Mouse (Mus musculus) adrenal gland, postnatal 10 days (tissue): ENCODE measurements around the gene Afg3l1. TPM values are rescaled to one million over a fixed set of nuclear protein-coding genes. Genes with fewer than 3 reads are reported as not detected.
"Not testable (repeated sequence)": the region's sequence is repeated elsewhere in the genome, so short reads cannot be mapped to it uniquely, and the experiment has no call there.

Experiments used
- DNase-seq: peaks from one replicate; pipeline ENCODE4 v3.0.0; 2021; ENCODE audit warnings: mixed read lengths
- long read RNA-seq, 2 experiments: library from polyadenylated mRNA; stranded (forward); transcript quantifications; one replicate each; pipeline ENCODE4 v2.0.0; 2021
- total RNA-seq, 2 experiments: library from RNA; stranded (reverse); gene quantifications; 2 replicates each; pipeline ENCODE4 v1.2.3; 2021

The Afg3l1 gene
- 10 to 100 TPM; 66.9 to 70.8 TPM for total RNA-seq
- long read RNA-seq, experiment 1, full-length matches to known transcripts, result 194 of 228 reads
- long read RNA-seq, experiment 1, partial matches to known transcripts, result 14 of 228 reads
- long read RNA-seq, experiment 1, other reads (novel, unspliced or antisense), result 20 of 228 reads
- long read RNA-seq, experiment 2, full-length matches to known transcripts, result 103 of 116 reads
- long read RNA-seq, experiment 2, partial matches to known transcripts, result 5 of 116 reads
- long read RNA-seq, experiment 2, other reads (novel, unspliced or antisense), result 8 of 116 reads

- DNase-seq, result peak; percentile 96
These were observed at the start of gene Afg3l1 for GRCm38 (mm10) chr8:123477737-123478258. Gene Afg3l1 (plus strand): TSS chr8:123477903.

GRCm38 (mm10) chr8:123428343-123428893, 49.3 kb upstream of the Afg3l1 start:
- DNase-seq, result no peak

GRCm38 (mm10) chr8:123428939-123429721, 48.6 kb upstream of the Afg3l1 start:
- no peak for DNase-seq

- not testable (repeated sequence) for DNase-seq
These were observed 48.0 kb upstream of the Afg3l1 start for GRCm38 (mm10) chr8:123429722-123430013.

- DNase-seq, result not testable (repeated sequence)
These were observed 46.8 kb upstream of the Afg3l1 start for GRCm38 (mm10) chr8:123430936-123431335.

- no peak for DNase-seq
These were observed 45.9 kb upstream of the Afg3l1 start for GRCm38 (mm10) chr8:123431616-123432365.

GRCm38 (mm10) chr8:123432381-123432780, 45.3 kb upstream of the Afg3l1 start:
- DNase-seq, result no peak

GRCm38 (mm10) chr8:123433241-123433974, 44.3 kb upstream of the Afg3l1 start:
- DNase-seq, result not testable (repeated sequence)

- DNase-seq, result no peak
These were observed 35.9 kb upstream of the Afg3l1 start for GRCm38 (mm10) chr8:123441788-123442187.

GRCm38 (mm10) chr8:123442351-123442750, 35.4 kb upstream of the Afg3l1 start:
- no peak for DNase-seq

- DNase-seq, result peak; percentile 98
These were observed 34.7 kb upstream of the Afg3l1 start for GRCm38 (mm10) chr8:123442871-123443575.

GRCm38 (mm10) chr8:123443576-123443921, 34.2 kb upstream of the Afg3l1 start:
- no peak for DNase-seq

GRCm38 (mm10) chr8:123444131-123444530, 33.6 kb upstream of the Afg3l1 start:
- no peak for DNase-seq

- no peak for DNase-seq
These were observed 31.7 kb upstream of the Afg3l1 start for GRCm38 (mm10) chr8:123445981-123446380.

- DNase-seq, result no peak
These were observed 30.9 kb upstream of the Afg3l1 start for GRCm38 (mm10) chr8:123446799-123447198.

- DNase-seq, result no peak
These were observed 26.9 kb upstream of the Afg3l1 start for GRCm38 (mm10) chr8:123450783-123451182.

- DNase-seq, result not testable (repeated sequence)
These were observed 26.0 kb upstream of the Afg3l1 start for GRCm38 (mm10) chr8:123451747-123452146.

GRCm38 (mm10) chr8:123452149-123452548, 25.6 kb upstream of the Afg3l1 start:
- DNase-seq, result no peak

GRCm38 (mm10) chr8:123453291-123453690, 24.4 kb upstream of the Afg3l1 start:
- no peak for DNase-seq

- DNase-seq, result no peak
These were observed 23.8 kb upstream of the Afg3l1 start for GRCm38 (mm10) chr8:123453951-123454350.

- no peak for DNase-seq
These were observed 23.1 kb upstream of the Afg3l1 start for GRCm38 (mm10) chr8:123454559-123454958.
